Mouse (Mus musculus) cerebellum, adult 2 months (tissue): Measurements from ENCODE around the gene Mptx2.

Experiments
- CTCF ChIP-seq: fragments of 200-500 bp; IDR thresholded peaks from 2 replicates; pipeline ENCODE4 v1.5.1; 2011; ENCODE audit warnings: low read depth, mild to moderate bottlenecking, control low read depth, low read length, moderate library complexity, borderline replicate concordance; ENCODE audit not compliant: insufficient read depth
- POLR2A ChIP-seq: fragments of 200-500 bp; IDR thresholded peaks from 2 replicates; pipeline ENCODE4 v1.6.1; 2011; ENCODE audit warnings: low read length, control low read depth, borderline replicate concordance; ENCODE audit not compliant: insufficient read depth

DNA sequence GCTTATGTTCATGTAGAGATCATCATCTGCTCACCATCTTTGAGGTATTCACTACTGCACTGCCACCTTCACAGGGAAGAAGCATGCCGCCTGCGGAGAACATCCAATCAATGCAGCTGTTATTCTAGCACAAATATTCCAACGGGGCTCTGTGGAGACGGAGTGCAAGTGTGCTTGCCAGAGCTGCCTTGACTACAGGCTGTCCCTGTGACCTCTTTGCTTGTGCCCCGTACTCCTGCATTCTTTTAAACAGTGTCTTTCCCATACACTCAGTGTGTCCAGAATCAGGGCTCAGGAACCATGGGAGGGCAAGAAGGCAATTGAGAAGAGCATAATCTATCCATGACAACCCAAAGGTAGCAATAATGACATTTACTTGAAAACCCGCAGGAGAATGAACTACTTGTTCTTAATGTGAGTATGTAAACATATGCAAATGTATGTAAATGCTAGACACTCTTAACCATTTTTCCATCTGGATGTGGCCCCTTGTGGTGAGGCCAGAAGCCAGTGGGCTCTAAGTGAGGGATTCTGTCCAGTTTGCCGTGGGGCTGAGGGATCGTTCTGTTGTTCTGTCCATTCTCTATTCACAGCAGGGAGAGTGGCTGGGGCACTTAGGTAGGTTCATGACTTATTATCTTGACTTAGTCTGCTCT lies 44.1 kb upstream of the Mptx2 start:
- TF ChIP-seq CTCF (no peak), POLR2A (no peak)
